Mouse (Mus musculus) spleen, postnatal 14 days (tissue): ENCODE measurements at regions not wholly inside any gene's neighbourhood (a gene's known extent, or its start where the extent isn't known, plus 50 kb on each side); places are given as distances from the start of the nearest gene placed in this dataset.

Experiments used
- DNase-seq, 2 experiments: peaks; one replicate each; pipeline ENCODE4 v3.0.0; 2021 to 2022; ENCODE audit warnings: low spot score in 2 of 2

DNA sequence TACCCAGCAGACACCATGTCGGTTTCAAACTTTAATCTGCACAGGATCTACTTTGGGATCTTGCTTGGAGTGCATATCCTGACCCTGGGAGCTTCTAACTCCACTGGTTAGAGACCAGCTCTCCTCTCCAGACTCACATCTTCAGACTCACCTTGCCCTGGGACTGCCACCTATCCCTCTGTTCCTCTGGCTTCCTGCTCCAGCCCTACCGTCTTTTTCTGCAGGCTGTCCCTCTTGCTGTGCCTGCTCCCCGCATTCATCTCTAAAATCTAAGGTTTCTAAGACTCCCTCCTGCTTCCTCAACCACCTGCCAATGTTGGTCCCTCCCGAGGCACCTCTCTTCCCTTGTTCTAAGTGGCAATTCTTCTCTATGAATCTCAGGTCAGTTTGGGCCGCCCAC is 233.2 kb downstream of the Plpp3 start:
- DNase-seq = no peak

DNA sequence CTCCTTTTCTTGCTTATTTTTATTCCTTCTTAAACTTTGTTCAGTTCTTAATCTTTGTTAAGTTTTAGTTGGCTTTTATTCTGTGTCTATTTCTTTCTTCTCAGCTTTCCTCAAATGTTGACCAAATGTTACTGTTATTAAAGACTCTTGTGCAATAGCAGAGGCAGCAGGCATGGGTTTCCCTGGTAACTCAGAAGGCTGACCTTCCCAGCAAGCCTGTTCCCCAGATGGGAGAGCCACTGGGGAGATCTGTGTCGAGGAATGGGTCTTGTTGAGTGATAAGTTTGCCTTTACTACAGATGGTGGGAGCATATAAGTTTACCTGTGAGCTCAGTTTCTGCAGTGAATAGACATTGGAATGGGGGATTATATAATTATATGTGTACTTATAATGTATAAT is 237.2 kb downstream of the Plpp3 start:
- DNase-seq = no peak

DNA sequence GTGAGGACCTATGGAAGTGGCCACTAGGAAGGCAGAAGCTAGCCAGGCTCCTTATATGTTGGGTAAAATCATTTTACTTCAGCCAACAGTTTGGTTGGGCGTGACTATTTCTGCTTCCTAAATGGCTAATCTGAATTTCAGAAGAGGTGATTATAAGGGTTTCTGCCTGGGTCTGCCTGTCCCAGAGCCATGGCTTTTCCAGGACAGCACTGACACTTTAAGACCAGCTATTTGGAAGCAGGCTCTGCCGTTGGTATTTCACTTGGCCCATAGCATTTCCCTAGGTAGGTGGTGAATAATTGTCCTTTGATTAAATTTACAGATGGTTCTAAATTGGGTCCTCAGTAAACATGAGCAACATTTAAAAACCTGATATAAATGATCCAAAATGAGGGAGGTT is 240.3 kb downstream of the Plpp3 start:
- no peak for DNase-seq

DNA sequence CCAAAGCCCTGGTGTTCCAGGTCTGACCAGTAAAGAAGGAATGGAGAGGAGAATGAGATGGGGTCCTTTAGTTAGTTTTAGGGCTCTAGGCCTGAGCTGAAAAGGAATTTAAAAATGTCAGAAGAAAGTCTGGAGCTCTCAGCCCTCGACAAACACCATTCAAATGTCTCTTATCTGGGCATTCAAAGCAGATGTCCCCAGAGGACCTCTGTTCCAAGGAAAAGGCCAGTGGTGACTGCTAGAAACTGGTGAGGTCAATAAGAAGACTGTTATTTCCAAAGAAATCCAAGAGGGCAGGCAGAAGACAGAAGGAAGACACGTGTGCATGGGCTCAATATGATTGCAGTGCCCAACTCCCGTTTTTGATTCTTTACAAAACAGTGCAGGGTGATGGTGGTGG is 244.9 kb downstream of the Plpp3 start:
- DNase-seq = no peak

DNA sequence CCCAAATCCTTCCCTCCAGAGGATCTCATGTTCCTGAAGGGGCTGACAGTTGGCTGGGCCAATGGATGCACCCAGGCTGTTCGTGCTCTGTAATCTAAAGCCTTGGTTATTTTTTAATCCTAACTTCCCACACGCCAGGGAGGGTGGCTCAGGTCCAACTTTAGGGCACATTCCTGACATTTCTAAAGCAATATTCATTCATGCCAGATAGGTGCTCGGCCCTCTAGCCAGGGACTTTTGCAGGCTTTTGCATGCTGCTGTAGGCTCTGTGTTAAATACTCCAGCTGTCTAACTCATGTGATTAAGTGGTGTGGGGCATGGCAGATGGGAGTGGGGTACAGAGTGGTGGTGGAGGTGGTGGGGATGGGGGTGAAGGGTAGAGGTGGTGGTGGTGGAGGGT is 246.0 kb downstream of the Plpp3 start:
- DNase-seq = no peak

DNA sequence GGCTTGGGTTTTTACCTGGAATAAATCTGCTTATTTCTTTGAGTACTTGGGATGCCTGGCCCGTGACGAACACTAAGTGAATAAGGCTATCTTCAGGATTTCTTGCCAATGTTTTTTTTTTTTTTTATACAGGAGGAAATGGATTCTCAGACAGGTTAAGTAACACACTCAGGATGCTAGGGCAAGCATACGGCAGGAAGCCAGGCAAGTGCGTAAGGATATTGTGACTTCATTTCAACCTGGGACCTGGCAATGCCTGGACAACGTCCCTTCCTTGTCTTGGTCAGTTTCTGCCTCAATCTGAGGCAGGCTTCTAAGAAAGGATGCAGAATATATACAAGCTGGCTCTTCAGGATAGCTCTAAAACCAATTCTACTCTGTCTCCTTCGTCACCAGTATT is 246.5 kb downstream of the Plpp3 start:
- DNase-seq = no peak

DNA sequence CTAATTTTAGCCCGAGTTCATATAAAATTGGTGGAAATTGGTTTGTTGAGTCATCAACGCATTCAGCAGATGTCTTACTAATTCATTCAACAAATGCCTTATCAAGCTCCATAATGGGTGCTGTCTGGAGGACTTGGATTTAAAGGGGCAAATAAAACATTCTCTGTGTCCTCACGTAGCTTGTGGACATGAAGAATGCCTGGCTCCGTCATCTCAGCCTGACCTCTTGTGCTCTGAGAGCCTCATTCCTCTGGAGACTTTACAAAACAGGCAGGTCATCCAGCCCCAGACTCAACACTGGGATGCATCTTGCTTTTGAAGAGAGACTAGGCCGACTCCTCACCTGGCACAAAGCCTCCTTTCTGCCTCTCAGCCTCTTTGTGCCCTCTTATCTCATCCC is 248.6 kb downstream of the Plpp3 start:
- no peak for DNase-seq

DNA sequence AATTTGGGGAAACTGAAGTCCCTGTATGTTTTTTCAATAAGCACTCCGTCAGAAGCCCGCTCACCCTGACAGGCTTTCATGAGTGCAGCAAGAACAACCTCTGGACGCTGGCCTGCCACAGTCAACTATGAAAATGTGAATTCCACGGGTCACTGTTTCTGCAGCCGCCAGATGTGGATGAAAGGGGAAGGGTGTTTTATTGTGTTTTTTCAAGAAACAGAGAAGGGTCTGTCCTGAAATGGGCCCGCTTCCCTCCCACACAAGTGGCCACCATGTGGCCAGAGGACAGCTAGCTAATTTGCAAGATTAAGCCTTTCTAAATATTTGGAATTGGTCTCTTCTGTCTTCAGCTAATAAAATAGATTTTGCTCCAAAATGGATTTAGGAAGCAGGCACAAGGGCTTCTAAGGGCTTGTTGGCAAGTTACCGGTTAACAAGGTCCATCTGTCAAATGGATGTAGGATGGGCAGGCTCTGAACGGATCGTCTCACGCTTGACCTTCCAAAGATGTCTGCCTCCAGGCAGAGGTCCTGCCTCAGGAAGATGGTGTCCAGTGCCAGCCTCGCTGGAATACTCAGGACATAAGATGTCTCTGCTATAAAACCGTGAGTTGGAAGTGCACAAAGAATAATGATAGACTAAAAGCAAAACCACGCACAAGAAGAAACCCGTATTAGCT is 249.8 kb downstream of the Plpp3 start:
- DNase-seq = no peak

DNA sequence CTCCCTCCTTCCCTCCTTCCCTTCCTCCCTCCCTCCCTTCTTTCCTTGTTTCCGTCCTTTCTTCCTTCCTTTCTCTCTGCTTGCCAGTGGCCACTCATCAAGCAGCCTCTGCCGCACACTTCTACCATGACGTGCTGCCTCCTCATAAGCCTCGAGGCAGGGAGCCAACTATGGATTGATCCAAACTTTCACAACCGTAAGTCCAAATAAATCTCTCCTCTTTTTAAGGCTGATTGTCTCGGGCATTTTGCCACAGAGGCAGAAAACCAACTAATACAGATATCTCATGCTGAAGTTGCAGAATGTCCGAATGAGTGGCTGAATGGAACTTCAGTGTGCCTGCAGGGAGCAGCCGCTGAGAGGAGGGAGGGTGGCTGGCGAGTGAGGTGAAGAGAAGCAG is 251.7 kb downstream of the Plpp3 start:
- no peak for DNase-seq

DNA sequence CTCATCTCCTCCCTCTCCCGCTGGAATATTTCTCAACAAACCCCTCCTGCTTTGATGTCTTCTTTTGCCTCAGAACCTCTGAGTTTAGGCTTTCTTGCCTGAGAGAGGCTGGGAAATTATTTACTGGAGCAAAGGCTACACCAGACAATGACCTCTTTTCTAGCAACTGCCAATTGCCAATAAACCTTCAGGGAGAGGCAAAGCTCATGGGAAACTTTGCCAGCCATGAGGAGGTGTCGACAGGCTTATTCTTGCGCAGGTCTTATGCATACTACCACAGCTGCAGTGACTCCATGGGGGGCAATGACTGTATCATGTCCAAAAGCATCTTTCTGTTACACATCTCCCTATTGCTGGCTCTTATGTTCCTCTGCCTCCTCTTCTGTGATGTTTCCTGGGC is 260.0 kb downstream of the Plpp3 start:
- no peak for DNase-seq

DNA sequence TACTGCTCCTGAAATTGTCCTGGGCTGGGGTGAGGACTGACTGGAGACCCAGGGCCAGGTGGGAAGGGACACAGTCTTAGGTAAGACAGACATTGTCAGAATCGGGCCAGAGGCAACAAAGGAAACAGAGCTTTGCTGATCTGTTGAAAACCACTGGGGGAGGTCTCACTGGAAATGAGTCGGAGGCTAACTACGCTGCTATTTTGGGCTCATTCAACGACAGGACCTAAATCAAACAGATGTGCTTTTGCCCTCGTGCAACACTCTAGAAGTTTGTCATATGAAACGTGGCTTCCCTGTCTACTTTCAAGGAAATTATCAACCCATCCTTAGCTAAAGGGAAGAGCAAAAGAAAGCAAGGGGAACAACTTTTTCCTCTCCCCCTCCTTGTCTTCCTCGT is 265.3 kb downstream of the Plpp3 start:
- no peak for DNase-seq

DNA sequence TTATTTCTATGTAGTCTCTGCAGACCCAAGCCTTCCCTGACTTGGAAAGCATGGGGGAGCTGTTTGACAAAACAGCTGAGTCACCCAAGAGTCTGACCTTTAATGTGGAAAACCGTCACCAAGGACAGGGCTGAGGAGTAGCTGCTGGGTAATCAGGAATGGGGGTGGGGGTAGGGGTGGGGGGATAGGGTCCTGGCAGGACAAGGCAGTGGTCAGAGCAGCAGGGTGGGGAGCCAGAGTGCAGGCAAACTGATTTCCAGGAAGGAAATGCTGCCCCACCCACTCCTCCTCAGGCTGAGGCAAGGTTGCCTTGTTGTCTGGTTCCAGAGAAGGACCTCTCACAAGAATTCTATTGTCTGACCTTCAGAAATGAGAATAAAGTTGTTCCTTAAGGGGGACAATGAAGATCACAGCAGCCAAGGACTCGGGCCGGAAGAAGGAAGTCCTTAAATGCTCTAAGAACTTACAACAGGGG is 266.6 kb downstream of the Plpp3 start:
- DNase-seq = no peak

DNA sequence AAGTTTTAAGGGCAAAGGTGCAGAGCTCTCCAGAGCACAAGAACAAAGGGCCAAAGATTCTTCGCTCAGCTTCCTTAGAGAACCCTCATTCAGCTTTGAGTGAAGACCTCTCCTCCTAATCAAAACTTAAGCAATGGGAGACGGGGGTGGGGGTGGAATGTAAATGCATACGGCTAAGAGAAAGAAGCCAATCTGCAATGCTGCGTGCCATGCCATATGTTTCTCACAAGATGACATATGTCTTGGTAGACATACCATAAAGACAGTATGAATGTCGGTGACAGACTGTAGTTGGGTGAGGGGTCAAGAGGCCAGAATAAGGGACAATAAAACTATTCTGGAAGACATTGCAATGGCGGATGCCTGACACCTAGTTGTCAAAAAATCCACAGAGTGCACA is 267.9 kb downstream of the Plpp3 start:
- DNase-seq = no peak

DNA sequence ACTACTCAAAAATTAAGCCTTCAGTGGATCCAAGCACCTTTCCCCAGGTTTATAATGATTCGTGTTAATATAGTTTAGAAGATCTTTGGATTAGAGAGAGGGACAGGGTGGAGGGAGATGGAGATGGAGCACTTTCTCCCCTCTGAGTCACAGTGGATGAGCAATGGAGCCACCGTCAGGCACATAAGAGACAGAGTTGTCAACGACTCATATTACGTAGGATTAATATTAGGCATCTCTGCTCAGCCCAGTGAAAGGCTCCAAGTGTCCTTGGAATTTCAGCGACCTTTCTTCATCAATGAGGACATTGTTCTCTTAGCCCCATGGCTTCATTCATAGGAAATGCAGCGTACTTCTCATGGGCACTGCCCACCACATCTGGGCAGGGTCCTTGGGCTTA is 270.4 kb downstream of the Plpp3 start:
- no peak for DNase-seq

DNA sequence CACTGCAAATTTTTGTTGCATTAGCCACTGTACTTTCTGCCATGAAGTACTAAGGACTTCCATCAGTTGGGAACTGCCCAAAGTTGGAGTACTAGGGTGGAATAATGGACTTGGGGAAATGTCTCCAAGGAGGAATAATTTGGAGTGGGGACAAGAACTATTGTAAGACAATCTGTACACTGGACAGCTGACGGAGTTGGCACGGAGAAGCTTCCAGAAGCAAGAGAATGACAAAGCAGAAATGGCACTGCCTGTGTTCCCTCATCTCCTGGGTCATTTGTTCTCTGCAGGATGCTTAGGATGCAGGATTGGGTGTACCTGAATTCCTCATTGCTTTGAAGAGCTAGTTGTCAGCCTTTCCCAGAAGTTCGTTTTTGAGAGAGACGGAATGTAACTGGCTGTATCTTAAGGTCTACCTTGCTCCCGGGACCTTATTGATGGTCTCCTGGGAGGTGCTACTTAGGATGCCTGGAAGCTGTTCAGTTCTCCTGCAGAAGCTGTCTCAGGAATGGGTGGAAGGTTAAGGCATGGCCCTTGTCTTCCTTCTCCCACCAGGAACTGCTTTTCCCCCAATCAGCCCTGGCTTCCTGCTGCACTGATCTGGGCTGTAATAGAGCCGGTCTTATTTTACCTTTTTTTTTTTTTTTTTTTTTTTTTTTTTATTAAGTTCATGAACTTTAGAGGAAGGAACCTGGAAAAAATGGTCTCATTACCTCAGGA is 272.4 kb downstream of the Plpp3 start:
- DNase-seq = no peak

DNA sequence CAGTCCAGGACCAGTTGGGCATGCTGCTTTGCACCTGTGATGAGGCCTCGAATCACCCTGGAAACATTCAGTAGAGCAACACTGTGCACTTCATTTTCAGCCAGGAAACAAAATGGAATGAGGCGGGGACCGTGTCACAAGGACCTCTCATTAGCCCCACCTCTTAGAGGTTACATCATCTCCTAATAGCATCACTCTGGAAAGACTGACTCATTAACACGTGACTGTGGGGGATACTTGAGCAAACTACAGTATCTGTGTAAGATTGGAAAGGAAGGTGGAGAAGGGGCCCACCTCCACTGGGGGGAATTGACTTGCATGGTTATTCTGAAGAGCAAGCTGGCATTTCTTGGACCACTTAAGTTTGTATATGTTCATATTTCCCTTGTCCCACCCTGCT is 275.3 kb downstream of the Plpp3 start:
- DNase-seq = no peak

DNA sequence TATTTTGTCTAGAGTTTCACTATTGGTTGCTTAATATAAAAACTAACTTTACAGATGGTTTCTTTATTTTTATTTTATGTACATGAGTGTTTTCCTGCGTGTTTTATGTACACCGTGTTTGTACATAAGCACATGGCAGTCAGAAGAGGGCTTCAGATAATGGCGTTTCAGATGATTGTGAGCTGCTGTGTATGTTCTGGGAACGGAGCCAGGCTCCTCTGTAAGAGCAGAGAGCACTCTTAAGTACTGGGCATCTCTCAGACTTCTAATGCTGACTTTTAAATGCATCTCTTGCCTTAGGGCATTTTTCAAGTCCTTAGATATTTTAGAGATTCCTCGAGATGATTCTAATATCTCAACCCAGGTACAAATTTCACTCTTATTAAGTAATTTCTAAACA is 280.0 kb downstream of the Plpp3 start:
- no peak for DNase-seq

DNA sequence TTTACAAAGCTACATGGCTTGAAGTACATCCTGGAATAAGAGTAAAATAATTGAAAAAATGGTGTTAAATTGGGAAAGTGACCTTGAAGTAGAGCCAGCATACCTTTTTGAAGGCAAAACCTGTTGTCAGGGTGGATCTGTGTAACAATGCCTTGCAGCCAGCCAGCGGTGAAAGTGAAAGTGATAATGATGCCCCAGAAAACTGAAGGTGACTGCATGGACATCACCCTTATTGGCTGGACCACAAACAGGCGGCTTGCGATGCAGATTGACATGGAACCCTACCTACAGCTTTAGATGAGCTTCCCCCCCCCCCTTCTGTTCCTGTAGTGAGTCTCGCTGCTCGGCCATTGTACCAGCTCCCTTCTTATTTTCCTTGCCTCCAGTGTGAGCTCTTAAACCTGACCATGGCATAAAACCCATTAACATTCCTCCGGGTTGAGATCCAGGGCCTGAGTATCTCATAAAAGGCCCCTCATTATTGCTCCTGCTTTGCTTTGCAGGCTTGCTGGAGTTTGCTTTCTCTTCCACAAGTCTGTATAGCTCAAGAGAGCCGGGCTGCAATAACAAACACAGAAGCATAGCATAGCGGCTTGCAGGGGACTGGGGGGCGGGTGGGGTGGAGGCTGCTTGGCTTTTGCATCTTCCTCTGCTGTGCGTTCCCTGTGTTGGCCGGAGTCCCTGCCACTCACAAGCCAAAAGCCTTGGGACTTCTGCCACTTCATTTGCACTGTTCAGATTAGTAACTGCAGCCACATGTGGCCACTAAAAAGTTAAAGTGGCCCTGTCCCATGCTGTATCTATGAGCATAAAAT is 292.1 kb downstream of the Plpp3 start:
- DNase-seq = no peak

DNA sequence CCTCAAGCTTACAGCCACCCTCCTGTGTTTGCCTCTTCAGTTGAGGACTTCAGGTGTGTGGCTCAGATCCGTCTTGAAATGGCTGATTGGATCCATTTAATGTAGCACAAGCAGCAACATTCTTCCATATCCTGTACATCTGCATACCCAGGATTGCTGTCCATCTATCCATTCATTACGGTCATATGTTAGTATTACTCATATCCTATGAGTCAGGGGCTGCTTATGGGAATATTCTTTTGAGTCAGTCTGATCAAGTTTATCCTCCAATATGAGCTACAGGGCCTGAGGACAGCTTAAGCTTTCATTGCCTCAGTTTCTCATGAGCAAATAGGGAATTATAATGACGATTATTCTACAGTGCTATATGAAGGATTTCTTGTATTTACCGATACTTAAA is 293.7 kb downstream of the Plpp3 start:
- DNase-seq = no peak

DNA sequence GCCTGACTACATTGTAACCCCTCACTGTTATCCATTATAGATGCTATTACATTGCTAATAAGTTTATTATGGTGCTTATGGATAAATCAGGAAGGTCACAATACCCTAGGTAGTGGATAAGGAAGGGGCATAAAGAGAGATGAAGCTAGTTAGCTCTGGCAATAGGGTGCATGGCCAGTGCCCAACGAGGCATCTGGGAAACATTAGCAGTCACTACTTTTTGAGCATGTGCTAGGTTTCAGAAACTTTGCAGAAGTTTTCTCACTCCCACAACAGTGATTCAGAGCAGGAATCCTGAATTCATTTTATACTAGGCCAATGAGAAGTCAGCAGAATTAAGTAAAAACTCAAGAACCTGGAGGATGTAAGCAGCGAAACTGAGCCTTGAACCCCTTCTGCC is 294.7 kb downstream of the Plpp3 start:
- DNase-seq = no peak

DNA sequence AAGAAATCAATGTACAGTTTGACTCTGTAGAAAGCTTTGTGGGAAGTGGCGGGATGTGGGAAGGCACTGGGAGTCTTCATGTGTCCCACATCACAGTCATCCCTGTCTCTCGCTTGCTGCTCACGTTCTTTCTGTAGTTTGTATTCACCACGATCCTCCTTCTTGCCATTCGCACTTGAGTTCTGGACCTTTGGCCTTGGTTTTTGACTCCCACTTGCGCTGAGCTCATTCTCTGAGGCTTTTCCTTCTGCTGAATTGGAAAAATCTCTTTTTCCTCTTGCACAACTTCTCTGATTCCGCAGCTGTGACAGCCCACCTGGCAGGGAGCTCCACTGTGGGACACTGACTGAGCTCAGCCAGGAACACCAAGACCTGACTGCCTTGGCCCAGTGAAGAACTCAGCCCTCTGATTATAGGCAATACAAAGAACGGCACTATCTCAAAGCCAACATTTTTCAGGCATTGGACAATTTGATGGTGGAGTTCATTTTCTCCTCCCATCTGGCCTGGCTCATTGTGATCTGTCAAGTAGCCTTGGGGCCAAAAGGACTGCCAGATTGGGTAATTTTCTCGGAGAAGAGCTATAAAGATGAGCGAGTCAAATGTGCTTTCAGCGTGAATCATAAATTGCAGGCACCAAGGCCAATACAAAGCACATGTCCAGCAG is 299.9 kb downstream of the Plpp3 start:
- no peak for DNase-seq

DNA sequence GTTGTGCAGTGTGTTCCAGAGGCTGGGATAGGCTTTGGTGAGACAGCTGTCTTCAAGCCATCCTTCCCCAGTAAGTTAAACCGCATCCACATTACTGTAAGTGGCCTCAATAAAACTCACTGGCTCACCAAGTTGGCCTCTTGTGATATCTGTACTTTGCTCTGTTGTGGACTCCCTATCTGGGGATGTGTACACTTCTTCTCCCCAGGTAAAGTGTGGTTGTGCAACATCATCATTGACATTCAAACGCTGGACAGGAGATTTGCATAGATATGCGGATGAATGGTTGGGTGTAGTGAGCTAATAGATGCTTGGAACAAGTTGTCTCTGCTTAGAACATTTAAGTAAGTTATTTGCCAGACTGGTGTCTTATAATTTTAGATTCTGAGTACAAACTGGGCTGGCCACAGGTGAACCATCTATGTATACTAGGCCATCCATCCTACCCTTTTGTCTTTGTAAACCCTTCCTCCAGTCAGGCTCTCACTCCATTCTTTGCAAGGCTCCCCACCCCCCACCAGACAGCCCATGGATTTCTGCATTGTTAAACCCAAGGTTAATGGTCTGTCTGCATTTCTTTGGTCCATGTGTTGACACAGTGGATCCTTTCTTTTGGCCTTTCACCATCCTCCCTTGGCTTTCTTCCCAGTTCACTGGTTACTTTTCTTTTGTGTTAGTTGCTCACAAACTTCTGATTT is 303.0 kb downstream of the Plpp3 start:
- DNase-seq = no peak
